Mouse (Mus musculus) forelimb bud, embryonic 11.5 days (tissue): ENCODE measurements around the gene Arhgap21.
A peak's percentile ranks its signal among the peaks of the same experiment; 100 is the strongest.

Experiments used
- DNase-seq: peaks from one replicate; pipeline ENCODE4 v3.0.0-alpha.2; 2012; ENCODE audit warnings: low read depth, low spot score

Arhgap21 gene

GRCm38 (mm10) chr2:20966176-20967100 is 2.2 kb downstream of the Arhgap21 start:
- DNase-seq = no peak

GRCm38 (mm10) chr2:20965361-20965760 is 3.3 kb downstream of the Arhgap21 start:
- DNase-seq = no peak

- no peak for DNase-seq
Measured at GRCm38 (mm10) chr2:20964461-20964860, 4.2 kb downstream of the Arhgap21 start.

GRCm38 (mm10) chr2:20963226-20963805 is 5.4 kb downstream of the Arhgap21 start:
- DNase-seq = no peak

- DNase-seq = no peak
Measured at GRCm38 (mm10) chr2:20962284-20962683, 6.4 kb downstream of the Arhgap21 start.

GRCm38 (mm10) chr2:20961825-20962224 is 6.9 kb downstream of the Arhgap21 start:
- no peak for DNase-seq

GRCm38 (mm10) chr2:20961295-20961694 is 7.4 kb downstream of the Arhgap21 start:
- DNase-seq = no peak

- DNase-seq = no peak
Measured at GRCm38 (mm10) chr2:20960668-20961035, 8.0 kb downstream of the Arhgap21 start.

- no peak for DNase-seq
Measured at GRCm38 (mm10) chr2:20959906-20960667, 8.6 kb downstream of the Arhgap21 start.

GRCm38 (mm10) chr2:20959045-20959444 is 9.6 kb downstream of the Arhgap21 start:
- DNase-seq = no peak

GRCm38 (mm10) chr2:20957995-20958394 is 10.7 kb downstream of the Arhgap21 start:
- no peak for DNase-seq

- no peak for DNase-seq
Measured at GRCm38 (mm10) chr2:20956716-20957115, 12.0 kb downstream of the Arhgap21 start.

GRCm38 (mm10) chr2:20955996-20956395 is 12.7 kb downstream of the Arhgap21 start:
- no peak for DNase-seq

- DNase-seq = no peak
Measured at GRCm38 (mm10) chr2:20955376-20955775, 13.3 kb downstream of the Arhgap21 start.

- no peak for DNase-seq
Measured at GRCm38 (mm10) chr2:20952716-20953115, 16.0 kb downstream of the Arhgap21 start.

- no peak for DNase-seq
Measured at GRCm38 (mm10) chr2:20949168-20949567, 19.5 kb downstream of the Arhgap21 start.

- no peak for DNase-seq
Measured at GRCm38 (mm10) chr2:20947036-20947435, 21.6 kb downstream of the Arhgap21 start.

GRCm38 (mm10) chr2:20945596-20945995 is 23.1 kb downstream of the Arhgap21 start:
- no peak for DNase-seq

- DNase-seq = no peak
Measured at GRCm38 (mm10) chr2:20943730-20944454, 24.8 kb downstream of the Arhgap21 start.

- DNase-seq = no peak
Measured at GRCm38 (mm10) chr2:20943222-20943621, 25.5 kb downstream of the Arhgap21 start.

GRCm38 (mm10) chr2:20942434-20943198 is 26.1 kb downstream of the Arhgap21 start:
- DNase-seq = peak; percentile 34
